Mouse (Mus musculus): ENCODE data around the gene Cep41. TPM values are rescaled to one million over a fixed set of nuclear protein-coding genes. Genes with fewer than 3 reads are reported as not detected.

The Cep41 gene
- total RNA-seq (2021): 1 to 10 TPM; 2.9 to 3.1 TPM
- long read RNA-seq, experiment 1, partial matches to known transcripts: 0 of 2 reads
- long read RNA-seq, experiment 1, other reads (novel, unspliced or antisense): 0 of 2 reads
- long read RNA-seq, experiment 2, partial matches to known transcripts: 1 of 3 reads
- long read RNA-seq, experiment 2, other reads (novel, unspliced or antisense): 0 of 3 reads

GRCm38 (mm10) chr6:30693350-30693991 lies at the start of gene Cep41:
Gene Cep41, minus strand, starts transcription at chr6:30693749.
- intact Hi-C loops (cut with DNase I): no loop called here
- peak; percentile 95 to 98 for DNase-seq

- DNase-seq: peak; percentile 25 to 37
- intact Hi-C loops (cut with DNase I): no loop called here
These were observed 45.7 kb upstream of the Cep41 start for GRCm38 (mm10) chr6:30739177-30739747.

GRCm38 (mm10) chr6:30738464-30739006 lies 45.0 kb upstream of the Cep41 start:
- DNase-seq: no peak

GRCm38 (mm10) chr6:30737548-30738463 lies 44.3 kb upstream of the Cep41 start:
- peak; percentile 81 to 82 for DNase-seq
- intact Hi-C loops (cut with DNase I): no loop called here

More at GRCm38 (mm10) chr6:30738464-30739006, 45.0 kb upstream of the Cep41 start:
- intact Hi-C loops (cut with DNase I): no loop called here

GRCm38 (mm10) chr6:30736864-30737547 lies 43.5 kb upstream of the Cep41 start:
- intact Hi-C loops (cut with DNase I): no loop called here

GRCm38 (mm10) chr6:30736372-30736762 lies 42.8 kb upstream of the Cep41 start:
- DNase-seq: no peak
- intact Hi-C loops (cut with DNase I): no loop called here

More at GRCm38 (mm10) chr6:30736864-30737547, 43.5 kb upstream of the Cep41 start:
- DNase-seq: peak; percentile 82

GRCm38 (mm10) chr6:30735728-30736371 lies 42.3 kb upstream of the Cep41 start:
- intact Hi-C loops (cut with DNase I): no loop called here
- peak in 1 of 2 experiments; percentile 23 for DNase-seq

GRCm38 (mm10) chr6:30734988-30735727 lies 41.6 kb upstream of the Cep41 start:
- peak in 1 of 2 experiments; percentile 22 for DNase-seq

GRCm38 (mm10) chr6:30734465-30734864 lies 40.9 kb upstream of the Cep41 start:
- intact Hi-C loops (cut with DNase I): no loop called here
- DNase-seq: no peak

More at GRCm38 (mm10) chr6:30734988-30735727, 41.6 kb upstream of the Cep41 start:
- intact Hi-C loops (cut with DNase I): no loop called here

GRCm38 (mm10) chr6:30732571-30733130 lies 39.1 kb upstream of the Cep41 start:
- intact Hi-C loops (cut with DNase I): no loop called here
- DNase-seq: no peak

- intact Hi-C loops (cut with DNase I): no loop called here
- peak; percentile 23 to 42 for DNase-seq
These were observed 36.9 kb upstream of the Cep41 start for GRCm38 (mm10) chr6:30730301-30730971.

- no peak for DNase-seq
- intact Hi-C loops (cut with DNase I): no loop called here
These were observed 29.8 kb upstream of the Cep41 start, which contains the start of gene Mest for GRCm38 (mm10) chr6:30723331-30723730. Gene Mest, plus strand, starts transcription at chr6:30723547.

- no peak for DNase-seq
- intact Hi-C loops (cut with DNase I): no loop called here
These were observed 29.0 kb upstream of the Cep41 start for GRCm38 (mm10) chr6:30722385-30723164.

- DNase-seq: no peak
- intact Hi-C loops (cut with DNase I): no loop called here
These were observed 23.2 kb upstream of the Cep41 start for GRCm38 (mm10) chr6:30716796-30717195.

- no peak for DNase-seq
- intact Hi-C loops (cut with DNase I): no loop called here
These were observed 21.4 kb upstream of the Cep41 start for GRCm38 (mm10) chr6:30714891-30715471.

- intact Hi-C loops (cut with DNase I): no loop called here
- DNase-seq: no peak
These were observed 20.3 kb upstream of the Cep41 start for GRCm38 (mm10) chr6:30713896-30714295.

GRCm38 (mm10) chr6:30713455-30713854 lies 19.9 kb upstream of the Cep41 start:
- intact Hi-C loops (cut with DNase I): no loop called here

More at GRCm38 (mm10) chr6:30713455-30713854, 19.9 kb upstream of the Cep41 start:
- no peak for DNase-seq
